18 mouse cellular contexts compared by ENCODE assay signal in genomic region chr12:73793216-73793615, GRCm38 (mm10).
DNase-seq lines count a peak whose midpoint lies in the region; ATAC-seq lines count a peak whose summit lies in the region.
"Had no signal": no experiment of that assay in that cellular context is flagged by ENCODE, and none has a peak within 500 bp of the region (broad histone marks: within the 10 kb centered on the region; RNA-seq: fewer than 3 reads in every experiment).

No protein-coding gene starts in this region.

- H3K36me3 ChIP-seq in heart, embryonic 13.5 days, result no peaks in the 10 kb centered on the region
- no peaks in the 10 kb centered on the region for H3K36me3 ChIP-seq in midbrain, embryonic 11.5 days (ENCODE audit: control insufficient read depth, insufficient read depth, low read length)
- no peaks in the 10 kb centered on the region for H3K36me3 ChIP-seq in midbrain, embryonic 10.5 days
- H3K36me3 ChIP-seq: embryonic facial prominence, embryonic 15.5 days; forebrain, embryonic 10.5 days; hindbrain, embryonic 10.5 days; limb, embryonic 12.5 days; stomach, embryonic 15.5 days had no signal

- intact Hi-C loops in heart, postnatal 36 days (cut with DNase I), result no loop called here

- no peak overlapping the region for H3K4me2 ChIP-seq in heart, embryonic 13.5 days
- no peak overlapping the region for H3K4me2 ChIP-seq in midbrain, embryonic 11.5 days

- H3K9me3 ChIP-seq in heart, embryonic 13.5 days, result no peaks in the 10 kb centered on the region
- H3K9me3 ChIP-seq in midbrain, embryonic 11.5 days (ENCODE audit: control insufficient read depth, low read length), result no peaks in the 10 kb centered on the region
- no peaks in the 10 kb centered on the region for H3K9me3 ChIP-seq in midbrain, embryonic 10.5 days (replicated peaks)
- H3K9me3 ChIP-seq: embryonic facial prominence, embryonic 15.5 days; forebrain, embryonic 10.5 days; hindbrain, embryonic 10.5 days; limb, embryonic 12.5 days; stomach, embryonic 15.5 days had no signal

- no peak for DNase-seq in heart, postnatal 36 days
- peak; percentile 72 for DNase-seq in midbrain, embryonic 11.5 days (ENCODE audit: low spot score, missing footprints)
- no peak for DNase-seq in midbrain, embryonic 10.5 days (ENCODE audit: low spot score)
- peak; percentile 57 for DNase-seq in kidney, adult 9 months
- peak; percentile 39 to 55 for DNase-seq in kidney, postnatal 4 days
- DNase-seq in frontal cortex, postnatal 10 days (ENCODE audit: low spot score in 2 of 2), result no peak
- DNase-seq: B cell, adult 2 months; cerebellum, adult 9-11 months; gastrocnemius, postnatal 14 days; thymus, adult 2 months had no signal

- peak overlapping the region; percentile 95 for H3K27ac ChIP-seq in heart, embryonic 13.5 days (replicated peaks)
- H3K27ac ChIP-seq in midbrain, embryonic 11.5 days (ENCODE audit: low read depth, low read length), result no peak overlapping the region
- no peak overlapping the region for H3K27ac ChIP-seq in midbrain, embryonic 10.5 days (replicated peaks)
- H3K27ac ChIP-seq: embryonic facial prominence, embryonic 15.5 days; hindbrain, embryonic 10.5 days; limb, embryonic 12.5 days; liver, embryonic 14.5 days; stomach, embryonic 15.5 days had no signal

- peaks cover 84% of the 10 kb centered on the region for H3K4me1 ChIP-seq in heart, embryonic 13.5 days
- H3K4me1 ChIP-seq in midbrain, embryonic 11.5 days (ENCODE audit: control insufficient read depth, insufficient read depth, low read length), result peaks cover 7% of the 10 kb centered on the region; the same call in 1 of the 2 replicates
- peaks cover 15% of the 10 kb centered on the region for H3K4me1 ChIP-seq in midbrain, embryonic 10.5 days

- peak overlapping the region; percentile 64 for H3K9ac ChIP-seq in heart, embryonic 13.5 days
- no peak overlapping the region for H3K9ac ChIP-seq in midbrain, embryonic 11.5 days (ENCODE audit: low read length)
- H3K9ac ChIP-seq: embryonic facial prominence, embryonic 15.5 days; limb, embryonic 12.5 days; liver, embryonic 14.5 days; stomach, embryonic 15.5 days had no signal

- no peaks in the 10 kb centered on the region for H3K27me3 ChIP-seq in heart, embryonic 13.5 days (replicated peaks)
- H3K27me3 ChIP-seq in midbrain, embryonic 11.5 days (ENCODE audit: control insufficient read depth, insufficient read depth, low read length), result no peaks in the 10 kb centered on the region
- H3K27me3 ChIP-seq in midbrain, embryonic 10.5 days (ENCODE audit: low read depth, poor library complexity, severe bottlenecking), result peaks cover 27% of the 10 kb centered on the region
- H3K27me3 ChIP-seq: embryonic facial prominence, embryonic 15.5 days; stomach, embryonic 15.5 days had no signal

- ATAC-seq in heart, embryonic 13.5 days (ENCODE audit: extremely low read depth, insufficient number of reproducible peaks, low FRiP score, low TSS enrichment), result no peak
- no peak for ATAC-seq in midbrain, embryonic 11.5 days (ENCODE audit: low FRiP score)
- ATAC-seq in cerebellum, adult (ENCODE audit: insufficient number of reproducible peaks, low FRiP score, low TSS enrichment), result no peak

- no peak overlapping the region for H3K4me3 ChIP-seq in heart, embryonic 13.5 days
- H3K4me3 ChIP-seq in midbrain, embryonic 11.5 days (ENCODE audit: low read depth, low read length), result no peak overlapping the region
- H3K4me3 ChIP-seq in midbrain, embryonic 10.5 days, result no peak overlapping the region
- H3K4me3 ChIP-seq: embryonic facial prominence, embryonic 15.5 days; forebrain, embryonic 10.5 days; hindbrain, embryonic 10.5 days; limb, embryonic 12.5 days; stomach, embryonic 15.5 days had no signal

- WGBS in heart, embryonic 13.5 days, result 61% methylated on average over 13 of the region's 13 CpGs
- WGBS in midbrain, embryonic 11.5 days, result 51% methylated on average over 13 of the region's 13 CpGs
- WGBS in midbrain, embryonic 10.5 days, result 39% methylated on average over 13 of the region's 13 CpGs

Comparison
In these comparisons a context has a peak if more than half of its experiments do, and no peak if none do; other contexts are left out.
1. DNase-seq: peak in midbrain, embryonic 11.5 days (single experiment), kidney, adult 9 months (single experiment) and kidney, postnatal 4 days (2 of 2); none in heart, postnatal 36 days (0 of 2), midbrain, embryonic 10.5 days (single experiment) and frontal cortex, postnatal 10 days (0 of 2).